In genomic region chr7:3389444-3390412, GRCm38 (mm10) we compare ENCODE assay signal across 9 mouse cellular contexts. TPM values are rescaled to one million over a fixed set of nuclear protein-coding genes. Genes with fewer than 3 reads are reported as not detected.
DNase-seq lines count a peak whose midpoint lies in the region; ATAC-seq lines count a peak whose summit lies in the region.
"Had no signal": no experiment of that assay in that cellular context is flagged by ENCODE, and none has a peak within 500 bp of the region (broad histone marks: within the 10 kb centered on the region; RNA-seq: fewer than 3 reads in every experiment).

No protein-coding gene starts in this region.

- H3K4me1 ChIP-seq in intestine, embryonic 16.5 days (ENCODE audit: control insufficient read depth, insufficient read depth, low read length), result no peaks in the 10 kb centered on the region

- no peak overlapping the region for H3K27ac ChIP-seq in intestine, embryonic 16.5 days (ENCODE audit: low read length)

- ATAC-seq in intestine, embryonic 16.5 days, result no peak

- intact Hi-C loops in left cerebral cortex, postnatal 4 days (cut with DNase I), result loop anchor here (10.0 kb wide), 1 partner anchor 55 kb away; the partner anchor contains the start of gene Cacng7

- H3K9me3 ChIP-seq in intestine, embryonic 16.5 days (ENCODE audit: control insufficient read depth, low read length), result no peaks in the 10 kb centered on the region

- no peak overlapping the region for H3K9ac ChIP-seq in intestine, embryonic 16.5 days (ENCODE audit: low read depth, low read length)

- 2% methylated on average over 17 of the region's 17 CpGs for WGBS in intestine, embryonic 16.5 days

- peak; percentile 76 to 87 for DNase-seq in adrenal gland, adult (ENCODE audit: inconsistent age in 2 of 2, low spot score in 1 of 2)
- DNase-seq in adrenal gland, adult 8-10 months, result no peak
- DNase-seq in cerebellum, adult 9-10 months, result peak; percentile 66
- peak; percentile 58 to 67 for DNase-seq in frontal cortex, postnatal 14 days (ENCODE audit: low spot score in 2 of 2)
- peak; percentile 88 for DNase-seq in left cerebral cortex, postnatal 4 days
- DNase-seq in neural tube, embryonic 10.5 days (ENCODE audit: extremely low spot score, low spot score), result peak; percentile 57
- DNase-seq in spleen, postnatal 10 days (ENCODE audit: low spot score in 2 of 2), result no peak

- peak overlapping the region; percentile 7 for H3K4me3 ChIP-seq in intestine, embryonic 16.5 days (ENCODE audit: low read length)

- no peaks in the 10 kb centered on the region for H3K36me3 ChIP-seq in intestine, embryonic 16.5 days (ENCODE audit: control insufficient read depth, insufficient read depth, low read length)

- H3K4me2 ChIP-seq in intestine, embryonic 16.5 days (ENCODE audit: low read depth, low read length), result peak overlapping the region; percentile 50

- H3K27me3 ChIP-seq in intestine, embryonic 16.5 days (replicated peaks; ENCODE audit: control insufficient read depth, insufficient read depth, low read length), result no peaks in the 10 kb centered on the region

RNA-seq across cellular contexts. Expression of gene Cacng8, which starts 0.8 kb away (rescaled TPM):
- 10 to 100 TPM in 2 of 4 experiments, 1 to 10 TPM in 2; 4.4 to 12.2 (median 7.4) TPM for total RNA-seq in adrenal gland, adult 8-10 months (2022)
- polyA plus RNA-seq in intestine, embryonic 16.5 days (2015; fragmentation: Nextera tagmentation; extraction: Ambion mirVana), result 0.93 and 1.2 TPM in 2 replicates
- 100 to 1,000 TPM; 102 to 111 TPM for total RNA-seq in left cerebral cortex, postnatal 4 days (2021)

RNA-seq across cellular contexts. Expression of gene Cacng6, which starts 34.3 kb away (rescaled TPM):
- under 1 TPM in 2 of 4 experiments, not detected in 2; 0.34 to 0.78 TPM for total RNA-seq in adrenal gland, adult 8-10 months (2022)
- polyA plus RNA-seq in intestine, embryonic 16.5 days (2015; fragmentation: Nextera tagmentation; extraction: Ambion mirVana), result 0.13 and 0.21 TPM in 2 replicates
- 1 to 10 TPM in 1 of 2 experiments, under 1 TPM in 1; 0.91 to 1.2 TPM for total RNA-seq in left cerebral cortex, postnatal 4 days (2021)
- polyA plus RNA-seq: small intestine, adult 2 months had no signal

RNA-seq across cellular contexts. Expression of gene Cacng7, which starts 57.0 kb away (rescaled TPM):
- total RNA-seq in adrenal gland, adult 8-10 months (2022), result 10 to 100 TPM in 2 of 4 experiments, 1 to 10 TPM in 2; 9.1 to 25.6 (median 14.2) TPM
- polyA plus RNA-seq in intestine, embryonic 16.5 days (2015; fragmentation: Nextera tagmentation; extraction: Ambion mirVana), result 0.53 and 1.1 TPM in 2 replicates
- total RNA-seq in left cerebral cortex, postnatal 4 days (2021), result 100 to 1,000 TPM; 111 to 123 TPM

Comparison
In these comparisons a context has a peak if more than half of its experiments do, and no peak if none do; other contexts are left out.
1. DNase-seq: peak in adrenal gland, adult (2 of 2), cerebellum, adult 9-10 months (single experiment), frontal cortex, postnatal 14 days (2 of 2), left cerebral cortex, postnatal 4 days (single experiment) and neural tube, embryonic 10.5 days (single experiment); none in adrenal gland, adult 8-10 months (single experiment) and spleen, postnatal 10 days (0 of 2).
2. RNA of gene Cacng8, which starts 0.8 kb away (total RNA-seq): 102 to 111 TPM in left cerebral cortex, postnatal 4 days; 4.4 to 12.2 TPM in adrenal gland, adult 8-10 months; every median in the first group is over 4 times any median in the second.
3. RNA of gene Cacng7, which starts 57.0 kb away (total RNA-seq): 111 to 123 TPM in left cerebral cortex, postnatal 4 days; 9.1 to 25.6 TPM in adrenal gland, adult 8-10 months; every median in the first group is over 4 times any median in the second.